Mouse (Mus musculus): ENCODE results near the gene Pcare. TPM values are rescaled to one million over a fixed set of nuclear protein-coding genes. Genes with fewer than 3 reads are reported as not detected.

Pcare gene
- not detected in 2 replicates for polyA plus RNA-seq (2016; fragmentation: Nextera tagmentation; extraction: Ambion mirVana)

GRCm38 (mm10) chr17:71752831-71753230 is at the start of gene Pcare:
Gene Pcare, minus strand, starts transcription at chr17:71752894.
- Histone ChIP-seq H3K27ac (no peak within 1 kb of the TSS), H3K36me3 (replicated peaks) (no peaks in the 10 kb centered on the region), H3K9me3 (no peaks in the 10 kb centered on the region), H3K27me3 (ENCODE audit: poor library complexity, severe bottlenecking) (no peaks in the 10 kb centered on the region), H3K4me1 (peaks cover 4% of the 10 kb centered on the region), H3K4me3 (no peak within 1 kb of the TSS)
- no peak for DNase-seq (ENCODE audit: extremely low spot score, low spot score)
- 75% methylated on average over 10 of the region's 10 CpGs for WGBS

DNA sequence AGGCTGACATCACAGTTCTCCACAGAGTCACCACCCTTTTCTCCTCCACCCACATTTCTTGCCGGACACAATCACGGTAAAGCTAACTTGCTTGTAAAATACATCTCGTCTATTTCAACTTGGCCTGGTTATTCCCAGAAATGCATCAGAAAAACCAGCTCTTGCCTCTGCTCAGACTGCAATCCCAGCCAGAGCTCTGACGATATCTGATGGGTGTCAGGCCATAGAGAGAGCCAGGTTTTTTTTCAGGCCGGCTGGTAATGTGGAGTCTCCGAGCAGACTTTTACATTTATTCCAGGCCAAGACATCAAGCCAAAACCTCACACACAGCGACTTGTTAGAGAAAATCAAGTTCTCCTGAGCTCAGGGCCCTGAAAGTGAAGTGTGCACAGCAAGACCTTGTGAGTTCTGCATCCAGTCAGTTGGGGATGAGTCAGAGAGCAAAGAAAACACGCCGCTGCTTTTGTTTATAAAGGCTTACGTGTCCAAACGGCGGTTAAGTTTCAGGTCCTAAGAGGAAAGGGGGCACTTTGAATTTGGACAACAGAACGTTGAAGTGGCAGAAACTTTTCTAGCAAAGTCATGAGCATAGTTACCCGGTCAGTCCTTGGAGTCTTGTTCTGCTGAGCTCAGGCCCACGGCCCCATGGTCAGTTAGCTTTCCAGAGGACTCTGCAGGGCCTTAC is 43.0 kb upstream of the Pcare start:
- Histone ChIP-seq H3K4me3 (no peak overlapping the region), H3K4me1 (no peaks in the 10 kb centered on the region), H3K27me3 (ENCODE audit: poor library complexity, severe bottlenecking) (no peaks in the 10 kb centered on the region), H3K27ac (no peak overlapping the region), H3K36me3 (replicated peaks) (peaks cover 80% of the 10 kb centered on the region), H3K9me3 (no peaks in the 10 kb centered on the region)
- 91% methylated on average over 15 of the region's 15 CpGs for WGBS
- DNase-seq (ENCODE audit: extremely low spot score, low spot score) = no peak

GRCm38 (mm10) chr17:71791622-71792021 is 38.9 kb upstream of the Pcare start:
- Histone ChIP-seq H3K9me3 (no peaks in the 10 kb centered on the region), H3K27ac (no peak overlapping the region), H3K4me1 (no peaks in the 10 kb centered on the region), H3K27me3 (ENCODE audit: poor library complexity, severe bottlenecking) (no peaks in the 10 kb centered on the region), H3K36me3 (replicated peaks) (peaks cover 73% of the 10 kb centered on the region), H3K4me3 (no peak overlapping the region)
- WGBS = 91% methylated on average over 4 of the region's 4 CpGs
- DNase-seq (ENCODE audit: extremely low spot score, low spot score) = no peak

DNA sequence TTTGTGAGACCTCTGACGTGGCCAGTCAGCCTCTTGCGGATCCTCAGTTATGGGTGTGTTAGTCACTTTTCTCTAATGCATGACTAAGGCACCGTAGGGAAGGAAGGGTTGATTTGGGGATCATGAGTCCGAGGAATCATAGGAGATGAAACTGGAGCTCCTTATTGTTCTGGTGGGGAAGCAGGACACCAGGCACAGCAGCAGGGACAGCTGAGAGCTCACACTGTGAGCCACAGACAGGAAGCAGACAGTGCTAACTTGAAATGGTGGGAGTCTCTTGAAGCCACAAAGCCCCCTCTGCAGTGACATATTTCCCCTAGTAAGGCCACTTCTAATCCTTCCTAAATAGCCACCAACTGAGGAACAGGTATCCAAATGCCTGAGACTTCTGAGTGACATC is 38.4 kb upstream of the Pcare start:
- WGBS = 92% methylated on average over 4 of the region's 4 CpGs
- H3K4me1 ChIP-seq = no peaks in the 10 kb centered on the region
- no peak overlapping the region for H3K4me3 ChIP-seq
- no peaks in the 10 kb centered on the region for H3K27me3 ChIP-seq (ENCODE audit: poor library complexity, severe bottlenecking)
- no peaks in the 10 kb centered on the region for H3K9me3 ChIP-seq
- H3K36me3 ChIP-seq (replicated peaks) = peaks cover 70% of the 10 kb centered on the region
- no peak overlapping the region for H3K27ac ChIP-seq
- DNase-seq (ENCODE audit: extremely low spot score, low spot score) = no peak

DNA sequence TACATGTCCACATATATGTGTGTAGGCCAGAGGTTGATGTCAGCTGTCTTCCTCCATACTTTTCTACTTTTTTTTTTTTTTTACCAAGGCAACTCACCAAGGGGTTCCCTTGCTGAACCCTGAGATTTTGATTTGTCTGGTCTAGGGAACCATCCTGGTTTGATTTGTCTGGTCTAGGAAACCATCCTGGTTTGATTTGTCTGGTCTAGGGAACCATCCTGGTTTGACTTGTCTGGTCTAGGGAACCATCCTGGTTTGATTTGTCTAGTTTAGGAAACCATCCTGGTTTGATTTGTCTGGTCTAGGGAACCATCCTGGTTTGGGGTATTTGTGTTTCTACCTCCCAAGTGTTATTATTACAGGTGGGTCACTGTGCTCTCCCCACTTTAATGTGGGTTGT is 33.8 kb upstream of the Pcare start:
- Histone ChIP-seq H3K4me3 (no peak overlapping the region), H3K27me3 (ENCODE audit: poor library complexity, severe bottlenecking) (peaks cover 10% of the 10 kb centered on the region), H3K27ac (no peak overlapping the region), H3K36me3 (replicated peaks) (peaks cover 26% of the 10 kb centered on the region), H3K4me1 (peaks cover 30% of the 10 kb centered on the region), H3K9me3 (no peaks in the 10 kb centered on the region)
- DNase-seq (ENCODE audit: extremely low spot score, low spot score) = no peak

GRCm38 (mm10) chr17:71783366-71783735 is 30.7 kb upstream of the Pcare start:
- WGBS = 13% methylated on average over 10 of the region's 10 CpGs
- peak overlapping the region; percentile 87 for H3K4me3 ChIP-seq
- H3K4me1 ChIP-seq = peaks cover 30% of the 10 kb centered on the region
- H3K36me3 ChIP-seq (replicated peaks) = peaks cover under 1% of the 10 kb centered on the region; the same call in 1 of the 2 replicates
- DNase-seq (ENCODE audit: extremely low spot score, low spot score) = no peak
- H3K9me3 ChIP-seq = peaks cover 5% of the 10 kb centered on the region; the same call in 1 of the 2 replicates
- H3K27ac ChIP-seq = peak overlapping the region; percentile 95
- H3K27me3 ChIP-seq (ENCODE audit: poor library complexity, severe bottlenecking) = peaks cover 18% of the 10 kb centered on the region

GRCm38 (mm10) chr17:71782699-71783365 is 30.1 kb upstream of the Pcare start:
- Histone ChIP-seq H3K27ac (peak overlapping the region; percentile 95), H3K36me3 (replicated peaks) (no peaks in the 10 kb centered on the region), H3K4me1 (peaks cover 30% of the 10 kb centered on the region), H3K4me3 (peak overlapping the region; percentile 87), H3K9me3 (peaks cover 7% of the 10 kb centered on the region; the same call in 1 of the 2 replicates), H3K27me3 (ENCODE audit: poor library complexity, severe bottlenecking) (peaks cover 18% of the 10 kb centered on the region)
- DNase-seq (ENCODE audit: extremely low spot score, low spot score) = peak; percentile 49
- WGBS = 1% methylated on average over 58 of the region's 59 CpGs

- WGBS = under 1% methylated on average over 29 of the region's 29 CpGs
- H3K4me1 ChIP-seq = peaks cover 30% of the 10 kb centered on the region
- H3K9me3 ChIP-seq = peaks cover 7% of the 10 kb centered on the region; the same call in 1 of the 2 replicates
- no peaks in the 10 kb centered on the region for H3K36me3 ChIP-seq (replicated peaks)
- peaks cover 18% of the 10 kb centered on the region for H3K27me3 ChIP-seq (ENCODE audit: poor library complexity, severe bottlenecking)
- DNase-seq (ENCODE audit: extremely low spot score, low spot score) = peak; percentile 51
- peak overlapping the region; percentile 87 for H3K4me3 ChIP-seq
- H3K27ac ChIP-seq = peak overlapping the region; percentile 95
Measured at GRCm38 (mm10) chr17:71782242-71782698, 29.6 kb upstream of the Pcare start.

GRCm38 (mm10) chr17:71780945-71781344 is 28.3 kb upstream of the Pcare start:
- no peak overlapping the region for H3K4me3 ChIP-seq
- 84% methylated on average over 4 of the region's 4 CpGs for WGBS

DNA sequence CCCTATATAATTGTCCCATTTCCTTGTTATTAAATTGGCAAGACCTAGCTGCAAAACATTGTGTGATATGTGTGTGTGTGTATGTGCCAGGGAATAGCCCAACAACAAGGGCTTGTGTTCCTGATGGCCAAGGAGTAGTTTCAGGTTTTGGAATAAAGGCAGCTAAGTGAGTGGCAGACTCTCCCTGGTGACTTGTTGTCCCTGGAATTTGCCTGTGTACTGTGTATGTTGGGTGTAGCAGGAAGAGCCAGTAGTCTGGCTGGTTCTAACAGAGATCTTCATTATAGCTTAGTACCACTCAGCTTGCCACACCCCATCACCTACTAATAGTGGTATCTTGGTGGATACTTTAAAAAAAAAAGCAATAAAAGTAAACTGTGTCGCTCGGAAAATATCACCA is 27.8 kb upstream of the Pcare start:
- Histone ChIP-seq H3K9me3 (peaks cover 7% of the 10 kb centered on the region; the same call in 1 of the 2 replicates), H3K27me3 (ENCODE audit: poor library complexity, severe bottlenecking) (peaks cover 18% of the 10 kb centered on the region), H3K4me1 (peaks cover 29% of the 10 kb centered on the region), H3K4me3 (no peak overlapping the region), H3K36me3 (replicated peaks) (no peaks in the 10 kb centered on the region), H3K27ac (no peak overlapping the region)
- WGBS = 89% methylated on average over 2 of the region's 2 CpGs
- no peak for DNase-seq (ENCODE audit: extremely low spot score, low spot score)

More at GRCm38 (mm10) chr17:71780945-71781344, 28.3 kb upstream of the Pcare start:
- H3K27ac ChIP-seq = no peak overlapping the region
- DNase-seq (ENCODE audit: extremely low spot score, low spot score) = no peak
- H3K9me3 ChIP-seq = peaks cover 7% of the 10 kb centered on the region; the same call in 1 of the 2 replicates
- H3K36me3 ChIP-seq (replicated peaks) = no peaks in the 10 kb centered on the region
- peaks cover 18% of the 10 kb centered on the region for H3K27me3 ChIP-seq (ENCODE audit: poor library complexity, severe bottlenecking)
- peaks cover 30% of the 10 kb centered on the region for H3K4me1 ChIP-seq

- H3K36me3 ChIP-seq (replicated peaks) = no peaks in the 10 kb centered on the region
- H3K27me3 ChIP-seq (ENCODE audit: poor library complexity, severe bottlenecking) = peaks cover 18% of the 10 kb centered on the region
- peaks cover 18% of the 10 kb centered on the region for H3K4me1 ChIP-seq
- DNase-seq (ENCODE audit: extremely low spot score, low spot score) = no peak
- no peak overlapping the region for H3K27ac ChIP-seq
- H3K9me3 ChIP-seq = peaks cover 7% of the 10 kb centered on the region; the same call in 1 of the 2 replicates
- WGBS = 75% methylated on average over 3 of the region's 3 CpGs
- no peak overlapping the region for H3K4me3 ChIP-seq
Measured at GRCm38 (mm10) chr17:71778696-71779095, 26.0 kb upstream of the Pcare start.

GRCm38 (mm10) chr17:71775279-71775678 is 22.6 kb upstream of the Pcare start:
- Histone ChIP-seq H3K9me3 (peaks cover 7% of the 10 kb centered on the region; the same call in 1 of the 2 replicates), H3K27ac (no peak overlapping the region), H3K36me3 (replicated peaks) (no peaks in the 10 kb centered on the region), H3K27me3 (ENCODE audit: poor library complexity, severe bottlenecking) (no peaks in the 10 kb centered on the region), H3K4me1 (peaks cover 4% of the 10 kb centered on the region), H3K4me3 (no peak overlapping the region)
- DNase-seq (ENCODE audit: extremely low spot score, low spot score) = no peak
- WGBS = 92% methylated on average over 4 of the region's 4 CpGs

DNA sequence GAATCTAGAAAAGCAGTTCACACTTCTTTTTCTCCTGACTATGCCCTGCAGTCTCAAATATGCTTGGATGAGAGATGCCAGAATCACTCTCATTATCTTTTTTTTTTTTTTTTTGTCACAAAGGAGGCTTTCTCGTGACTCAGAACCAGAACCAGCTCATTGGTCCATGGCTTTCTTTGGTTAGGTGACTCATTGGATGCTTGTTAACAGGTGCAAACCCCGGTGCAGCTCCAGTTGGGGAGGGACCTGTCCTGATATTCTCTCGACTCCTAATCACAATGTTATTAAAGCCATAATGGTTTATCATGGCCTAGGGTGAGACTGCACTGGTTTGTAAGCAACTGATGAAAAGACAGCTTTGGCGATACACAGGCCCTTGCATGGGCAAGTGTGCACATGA is 21.5 kb upstream of the Pcare start:
- H3K36me3 ChIP-seq (replicated peaks) = no peaks in the 10 kb centered on the region

More for the DNA sequence above, 21.5 kb upstream of the Pcare start:
- Histone ChIP-seq H3K27ac (no peak overlapping the region), H3K9me3 (peaks cover 7% of the 10 kb centered on the region; the same call in 1 of the 2 replicates), H3K27me3 (ENCODE audit: poor library complexity, severe bottlenecking) (no peaks in the 10 kb centered on the region), H3K4me1 (peaks cover 15% of the 10 kb centered on the region), H3K4me3 (no peak overlapping the region)
- no peak for DNase-seq (ENCODE audit: extremely low spot score, low spot score)
- 84% methylated on average over 4 of the region's 4 CpGs for WGBS

Measured in forebrain, embryonic 10.5 days (tissue).